Mouse (Mus musculus): Measurements from ENCODE around the gene Nsrp1.
"Not testable (repeated sequence)": the region's sequence is repeated elsewhere in the genome, so short reads cannot be mapped to it uniquely, and the experiment has no call there.

- TF ChIP-seq POLR2A (IDR thresholded peaks at IDR 0.05; ENCODE audit: borderline replicate concordance, control insufficient read depth, low read depth, low read length); CTCF (IDR thresholded peaks at IDR 0.05; ENCODE audit: control insufficient read depth, insufficient read depth, low read length): not testable (repeated sequence)
These were observed 904 bp downstream of the Nsrp1 start for GRCm38 (mm10) chr11:77077331-77077730.

All from bone marrow, adult 2 months (tissue).